Mouse (Mus musculus) limb, embryonic 12.5 days (tissue): ENCODE measurements around the gene Glb1l3. TPM values are rescaled to one million over a fixed set of nuclear protein-coding genes. Genes with fewer than 3 reads are reported as not detected.

Experiments used
- ATAC-seq: fragments of 200-750 bp; cut with Nextera tagmentation; 2 replicates; pipeline ENCODE4 v1.8.0; 2017; ENCODE audit warnings: low read depth, moderate TSS enrichment; ENCODE audit not compliant: insufficient number of reproducible peaks, insufficient read depth, low FRiP score, low TSS enrichment
- H3K27ac ChIP-seq: fragments of 300-500 bp; sonication (generic); 2 replicates; pipeline ENCODE4 v1.5.1; 2016; ENCODE audit warnings: mild to moderate bottlenecking, moderate library complexity
- H3K27me3 ChIP-seq: fragments of 300-500 bp; sonication (generic); 2 replicates; pipeline ENCODE4 v1.6.1; 2016; ENCODE audit warnings: mild to moderate bottlenecking, moderate library complexity
- H3K36me3 ChIP-seq: fragments of 300-500 bp; sonication (generic); 2 replicates; pipeline ENCODE4 v1.6.1; 2016; ENCODE audit warnings: mild to moderate bottlenecking, moderate library complexity
- H3K4me1 ChIP-seq: fragments of 300-500 bp; sonication (generic); replicated peaks from 2 replicates; pipeline ENCODE4 v1.6.1; 2016
- H3K4me2 ChIP-seq: fragments of 300-500 bp; sonication (generic); 2 replicates; pipeline ENCODE4 v1.6.1; 2016; ENCODE audit warnings: mild to moderate bottlenecking, moderate library complexity
- H3K4me3 ChIP-seq: fragments of 300-500 bp; sonication (generic); replicated peaks from 2 replicates; pipeline ENCODE4 v1.5.1; 2016; ENCODE audit warnings: mild to moderate bottlenecking
- H3K9ac ChIP-seq: fragments of 300-500 bp; sonication (generic); replicated peaks from 2 replicates; pipeline ENCODE4 v1.6.1; 2016; ENCODE audit warnings: mild to moderate bottlenecking, moderate library complexity
- H3K9me3 ChIP-seq: fragments of 300-500 bp; sonication (generic); 2 replicates; pipeline ENCODE4 v1.6.1; 2016; ENCODE audit warnings: mild to moderate bottlenecking, moderate library complexity
- WGBS: fragments of 180-500 bp; shearing (Covaris S2); methylation state at CpG from one replicate; pipeline ENCODE4 v1.1.7; 2016; 5-methylcytosine and 5-hydroxymethylcytosine counted together
- polyA plus RNA-seq: library from polyadenylated mRNA; unstranded; fragments of >200 nt; fragmentation: Nextera tagmentation; extraction: Ambion mirVana; gene quantifications from 2 replicates; pipeline ENCODE4 v1.2.1, GENCODE M21; 2016

Gene Glb1l3
- polyA plus RNA-seq, 1 experiment from 2014 or later: not detected

GRCm38 (mm10) chr9:26783414-26783975 lies 77.2 kb downstream of the Glb1l3 start:
- 63% methylated on average over 7 of the region's 7 CpGs for WGBS
- no peak for ATAC-seq

GRCm38 (mm10) chr9:26778421-26778820 lies 82.3 kb downstream of the Glb1l3 start:
- H3K9ac ChIP-seq: no peak overlapping the region
- 88% methylated on average over 7 of the region's 7 CpGs for WGBS
- no peak for ATAC-seq
- H3K27me3 ChIP-seq: no peaks in the 10 kb centered on the region
- no peak overlapping the region for H3K4me2 ChIP-seq
- H3K27ac ChIP-seq: no peak overlapping the region
- no peaks in the 10 kb centered on the region for H3K9me3 ChIP-seq
- H3K4me1 ChIP-seq: no peaks in the 10 kb centered on the region
- H3K4me3 ChIP-seq: no peak overlapping the region
- H3K36me3 ChIP-seq: no peaks in the 10 kb centered on the region

More at GRCm38 (mm10) chr9:26783414-26783975, 77.2 kb downstream of the Glb1l3 start:
- Histone ChIP-seq H3K27me3 (no peaks in the 10 kb centered on the region), H3K9me3 (no peaks in the 10 kb centered on the region), H3K36me3 (no peaks in the 10 kb centered on the region), H3K4me1 (no peaks in the 10 kb centered on the region), H3K4me2 (no peak overlapping the region), H3K4me3 (no peak overlapping the region), H3K27ac (no peak overlapping the region), H3K9ac (no peak overlapping the region)

GRCm38 (mm10) chr9:26776122-26776902 lies 84.4 kb downstream of the Glb1l3 start:
- Histone ChIP-seq H3K9ac (no peak overlapping the region), H3K27me3 (no peaks in the 10 kb centered on the region), H3K4me1 (no peaks in the 10 kb centered on the region), H3K36me3 (no peaks in the 10 kb centered on the region), H3K4me2 (no peak overlapping the region), H3K27ac (no peak overlapping the region), H3K9me3 (no peaks in the 10 kb centered on the region), H3K4me3 (no peak overlapping the region)
- 64% methylated on average over 6 of the region's 6 CpGs for WGBS
- no peak for ATAC-seq

GRCm38 (mm10) chr9:26775700-26776099 lies 85.0 kb downstream of the Glb1l3 start:
- H3K9me3 ChIP-seq: no peaks in the 10 kb centered on the region
- no peak overlapping the region for H3K9ac ChIP-seq
- H3K36me3 ChIP-seq: no peaks in the 10 kb centered on the region
- H3K4me3 ChIP-seq: no peak overlapping the region
- no peaks in the 10 kb centered on the region for H3K27me3 ChIP-seq
- no peaks in the 10 kb centered on the region for H3K4me1 ChIP-seq
- WGBS: 89% methylated on average over 2 of the region's 2 CpGs
- H3K27ac ChIP-seq: no peak overlapping the region
- no peak overlapping the region for H3K4me2 ChIP-seq
- ATAC-seq: no peak

- no peak overlapping the region for H3K9ac ChIP-seq
- H3K36me3 ChIP-seq: no peaks in the 10 kb centered on the region
- no peaks in the 10 kb centered on the region for H3K4me1 ChIP-seq
- WGBS: 83% methylated on average over 3 of the region's 3 CpGs
- H3K27me3 ChIP-seq: no peaks in the 10 kb centered on the region
- H3K9me3 ChIP-seq: no peaks in the 10 kb centered on the region
- H3K4me2 ChIP-seq: no peak overlapping the region
- ATAC-seq: no peak
- no peak overlapping the region for H3K4me3 ChIP-seq
- no peak overlapping the region for H3K27ac ChIP-seq
These were observed 92.5 kb downstream of the Glb1l3 start for GRCm38 (mm10) chr9:26768181-26768580.

Other genes with a start within 250 kb of the Glb1l3 start
- gene B3gat1, start 127.2 kb downstream of the Glb1l3 start, polyA plus RNA-seq: 0.24 and 0.29 TPM in 2 replicates
- 4.5 and 4.7 TPM in 2 replicates for gene Glb1l2, start 54.4 kb downstream of the Glb1l3 start, polyA plus RNA-seq
- not detected in 2 replicates for gene Gm1110, start 62.2 kb upstream of the Glb1l3 start, polyA plus RNA-seq
- gene Acad8, start 138.7 kb upstream of the Glb1l3 start, polyA plus RNA-seq: 50.4 and 51.2 TPM in 2 replicates
- 167 and 173 TPM in 2 replicates for gene Thyn1, start 138.8 kb upstream of the Glb1l3 start, polyA plus RNA-seq
- gene Vps26b, start 169.2 kb upstream of the Glb1l3 start, polyA plus RNA-seq: 44.0 and 45.4 TPM in 2 replicates
- gene Ncapd3, start 169.3 kb upstream of the Glb1l3 start, polyA plus RNA-seq: 36.4 and 36.6 TPM in 2 replicates